In the genomic region with DNA sequence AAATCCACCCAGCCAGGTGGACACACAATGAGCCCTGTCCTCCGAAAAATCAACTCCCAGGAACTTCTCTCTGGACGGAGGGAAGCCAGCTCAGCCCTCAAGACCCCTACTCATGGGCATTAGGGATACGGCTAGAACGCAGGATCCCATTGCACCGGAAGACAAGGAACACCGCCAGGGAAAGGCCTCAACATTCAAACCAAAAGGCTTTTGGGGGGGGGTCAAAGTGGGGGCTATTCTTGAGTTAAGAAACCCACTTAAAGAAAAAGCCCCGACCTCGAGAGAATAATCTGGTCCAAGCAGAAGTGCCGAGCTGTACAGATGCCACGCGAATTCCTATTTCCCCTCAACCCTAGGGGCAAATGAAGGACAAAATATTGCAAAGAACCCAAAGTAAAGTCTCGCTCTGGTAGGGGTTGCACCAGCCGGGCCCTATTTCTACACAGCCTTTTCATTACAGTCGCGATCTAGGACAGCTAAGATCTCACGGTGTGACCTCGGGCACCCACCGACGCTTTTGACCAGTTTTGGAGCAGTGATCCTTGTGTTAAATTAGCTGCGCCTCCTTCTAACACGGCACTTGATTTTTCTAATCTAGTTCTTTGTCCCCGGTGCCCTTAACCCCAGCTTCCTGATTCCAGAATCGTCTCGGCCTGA, we compare ENCODE assay signal across 9 mouse cellular contexts. TPM values are rescaled to one million over a fixed set of nuclear protein-coding genes. Genes with fewer than 3 reads are reported as not detected.
DNase-seq lines count a peak whose midpoint lies in the region; ATAC-seq and TF ChIP-seq lines count a peak whose summit lies in the region.
"Had no signal": no experiment of that assay in that cellular context is flagged by ENCODE, and none has a peak within 500 bp of the region (broad histone marks: within the 10 kb centered on the region; RNA-seq: fewer than 3 reads in every experiment).

No protein-coding gene starts in this region.

- no peak for TF ChIP-seq CTCF in small intestine, adult 2 months (IDR thresholded peaks at IDR 0.05; ENCODE audit: extremely low read depth, insufficient read length, insufficient replicate concordance, low read depth, low read length)

- TF ChIP-seq POLR2A in small intestine, adult 2 months (IDR thresholded peaks at IDR 0.05; ENCODE audit: low read depth, low read length), result no peak

- intact Hi-C loops in left cerebral cortex, postnatal 10 days (cut with DNase I), result loop anchor here (5.0 kb wide), 1 partner anchor 197 kb away; no protein-coding TSS in a partner anchor

- WGBS in liver, embryonic 11.5 days, result 8% methylated on average over 24 of the region's 24 CpGs
- 6% methylated on average over 24 of the region's 24 CpGs for WGBS in forebrain, embryonic 14.5 days
- WGBS in limb, embryonic 12.5 days, result 7% methylated on average over 24 of the region's 24 CpGs
- 29% methylated on average over 24 of the region's 24 CpGs for WGBS in small intestine, adult 2 months

- H3K9ac ChIP-seq in liver, embryonic 11.5 days (ENCODE audit: low read depth, low read length), result no peak overlapping the region
- H3K9ac ChIP-seq in forebrain, embryonic 14.5 days (ENCODE audit: low read length), result peak overlapping the region; percentile 65
- H3K9ac ChIP-seq in limb, embryonic 12.5 days (replicated peaks), result no peak overlapping the region

- H3K4me1 ChIP-seq in liver, embryonic 11.5 days (replicated peaks; ENCODE audit: control insufficient read depth, insufficient read depth, low read length), result no peaks in the 10 kb centered on the region
- peaks cover 12% of the 10 kb centered on the region for H3K4me1 ChIP-seq in forebrain, embryonic 14.5 days (ENCODE audit: control insufficient read depth, insufficient read depth, low read length)
- H3K4me1 ChIP-seq in limb, embryonic 12.5 days (replicated peaks), result peaks cover 20% of the 10 kb centered on the region
- H3K4me1 ChIP-seq in small intestine, adult 2 months (ENCODE audit: control insufficient read depth, insufficient read depth, insufficient read length, low read length), result no peaks in the 10 kb centered on the region; the same call in 1 of the 2 replicates

- ATAC-seq in liver, embryonic 11.5 days (replicated peaks; ENCODE audit: low FRiP score), result no peak
- ATAC-seq in forebrain, embryonic 14.5 days, result 0 out of 2 replicates have a peak, but pooled peaks have one; percentile 6
- ATAC-seq in limb, embryonic 12.5 days (ENCODE audit: insufficient number of reproducible peaks, insufficient read depth, low FRiP score, low TSS enrichment, low read depth), result no peak

- peaks cover 98% of the 10 kb centered on the region for H3K27me3 ChIP-seq in liver, embryonic 11.5 days (replicated peaks; ENCODE audit: control insufficient read depth, insufficient read depth, low read length)
- H3K27me3 ChIP-seq in forebrain, embryonic 14.5 days (replicated peaks; ENCODE audit: control insufficient read depth, insufficient read depth, low read length), result peaks cover 21% of the 10 kb centered on the region
- peaks cover 99% of the 10 kb centered on the region for H3K27me3 ChIP-seq in limb, embryonic 12.5 days
- peaks cover 27% of the 10 kb centered on the region for H3K27me3 ChIP-seq in small intestine, adult 2 months (ENCODE audit: control insufficient read depth, insufficient read depth, low read length)
- H3K27me3 ChIP-seq: Patski had no signal

- no peak for DNase-seq in liver, embryonic 11.5 days (ENCODE audit: low spot score)
- no peak for DNase-seq in liver
- DNase-seq in forebrain, embryonic 14.5 days (ENCODE audit: low spot score), result no peak
- no peak for DNase-seq in left cerebral cortex, postnatal 10 days (ENCODE audit: extremely low spot score in 1 of 2, low spot score in 2 of 2)
- no peak for DNase-seq in thymus, postnatal 4 days
- DNase-seq in layer of hippocampus, adult 8-10 months (ENCODE audit: low spot score in 2 of 2), result no peak

- H3K4me3 ChIP-seq in liver, embryonic 11.5 days (ENCODE audit: low read depth, low read length), result peak overlapping the region; percentile 45; the same call in 1 of the 2 replicates
- peak overlapping the region; percentile 44 for H3K4me3 ChIP-seq in forebrain, embryonic 14.5 days (ENCODE audit: low read depth, low read length)
- peak overlapping the region; percentile 53 for H3K4me3 ChIP-seq in limb, embryonic 12.5 days (replicated peaks)
- peak overlapping the region; percentile 56 for H3K4me3 ChIP-seq in small intestine, adult 2 months (ENCODE audit: low read depth, low read length)

- no peaks in the 10 kb centered on the region for H3K9me3 ChIP-seq in liver, embryonic 11.5 days (ENCODE audit: control insufficient read depth, low read length)
- H3K9me3 ChIP-seq in forebrain, embryonic 14.5 days (replicated peaks; ENCODE audit: control insufficient read depth, low read length), result no peaks in the 10 kb centered on the region
- H3K9me3 ChIP-seq in limb, embryonic 12.5 days, result no peaks in the 10 kb centered on the region

- peak overlapping the region; percentile 66 for H3K4me2 ChIP-seq in liver, embryonic 11.5 days
- peak overlapping the region; percentile 94 for H3K4me2 ChIP-seq in forebrain, embryonic 14.5 days (ENCODE audit: low read length)
- H3K4me2 ChIP-seq in limb, embryonic 12.5 days, result peak overlapping the region; percentile 94

- no peak overlapping the region for H3K27ac ChIP-seq in liver, embryonic 11.5 days (ENCODE audit: low read depth, low read length)
- no peak overlapping the region for H3K27ac ChIP-seq in forebrain, embryonic 14.5 days (ENCODE audit: low read depth, low read length)
- no peak overlapping the region for H3K27ac ChIP-seq in limb, embryonic 12.5 days
- H3K27ac ChIP-seq in small intestine, adult 2 months (ENCODE audit: insufficient read depth, low read depth, low read length), result no peak overlapping the region

- H3K36me3 ChIP-seq in liver, embryonic 11.5 days (ENCODE audit: control insufficient read depth, insufficient read depth, low read length), result no peaks in the 10 kb centered on the region
- H3K36me3 ChIP-seq in forebrain, embryonic 14.5 days (ENCODE audit: control insufficient read depth, insufficient read depth, low read length), result no peaks in the 10 kb centered on the region
- H3K36me3 ChIP-seq in limb, embryonic 12.5 days, result no peaks in the 10 kb centered on the region
- H3K36me3 ChIP-seq in small intestine, adult 2 months (ENCODE audit: control insufficient read depth, insufficient read depth, low read length), result no peaks in the 10 kb centered on the region

RNA-seq across cellular contexts. Expression of a gene that starts 1.6 kb away (rescaled TPM):
- 0.13 and 0.40 TPM in 2 replicates for polyA plus RNA-seq in liver, embryonic 11.5 days (2014; fragmentation: Nextera tagmentation; extraction: Ambion mirVana)
- 3.5 TPM in 2 replicates for polyA plus RNA-seq in forebrain, embryonic 14.5 days (2014; fragmentation: Nextera tagmentation; extraction: Ambion mirVana)
- 10.2 and 14.2 TPM in 2 replicates for polyA plus RNA-seq in limb, embryonic 12.5 days (2016; fragmentation: Nextera tagmentation; extraction: Ambion mirVana)
- 22.7 and 23.7 TPM in 2 replicates for polyA plus RNA-seq in small intestine, adult 2 months (2012; rRNA removed)
- total RNA-seq in left cerebral cortex, postnatal 10 days (2021), result 10 to 100 TPM in 1 of 2 experiments, 1 to 10 TPM in 1; 8.8 to 10.6 TPM
- total RNA-seq in layer of hippocampus, adult 8-10 months (2022), result 1 to 10 TPM; 6.0 to 7.3 (median 7.0) TPM

RNA-seq across cellular contexts. Expression of a gene that starts 32.9 kb away (rescaled TPM):
- polyA plus RNA-seq in liver, embryonic 11.5 days (2014; fragmentation: Nextera tagmentation; extraction: Ambion mirVana), result 0.56 and 0.84 TPM in 2 replicates
- polyA plus RNA-seq in forebrain, embryonic 14.5 days (2014; fragmentation: Nextera tagmentation; extraction: Ambion mirVana), result 0.11 and 0.20 TPM in 2 replicates
- 0.25 and 0.58 TPM in 2 replicates for polyA plus RNA-seq in limb, embryonic 12.5 days (2016; fragmentation: Nextera tagmentation; extraction: Ambion mirVana)
- 4.3 and 8.9 TPM in 2 replicates for polyA plus RNA-seq in small intestine, adult 2 months (2012; rRNA removed)
- total RNA-seq in left cerebral cortex, postnatal 10 days (2021), result 1 to 10 TPM; 2.5 to 2.7 TPM
- total RNA-seq in layer of hippocampus, adult 8-10 months (2022), result 1 to 10 TPM; 1.7 to 6.8 (median 3.3) TPM
